ENCODE assay signal across 8 mouse cellular contexts in genomic region chr1:136135046-136135445, GRCm38 (mm10). TPM values are rescaled to one million over a fixed set of nuclear protein-coding genes. Genes with fewer than 3 reads are reported as not detected.
DNase-seq lines count a peak whose midpoint lies in the region; ATAC-seq lines count a peak whose summit lies in the region.

No protein-coding gene starts in this region.

- WGBS in forebrain, embryonic 10.5 days, result 56% methylated on average over 1 of the region's 1 CpGs
- WGBS in forebrain, embryonic 11.5 days, result 38% methylated on average over 1 of the region's 1 CpGs
- WGBS in hindbrain, embryonic 14.5 days, result 64% methylated on average over 1 of the region's 1 CpGs
- 0% methylated on average over 1 of the region's 1 CpGs for WGBS in macrophage (ENCODE audit: missing documents)
- WGBS in stomach, embryonic 15.5 days, result 37% methylated on average over 1 of the region's 1 CpGs

- H3K9me3 ChIP-seq in forebrain, embryonic 10.5 days, result no peaks in the 10 kb centered on the region
- no peaks in the 10 kb centered on the region for H3K9me3 ChIP-seq in forebrain, embryonic 11.5 days (ENCODE audit: control insufficient read depth, low read length)
- H3K9me3 ChIP-seq in hindbrain, embryonic 14.5 days (ENCODE audit: control insufficient read depth, low read length), result no peaks in the 10 kb centered on the region
- no peaks in the 10 kb centered on the region for H3K9me3 ChIP-seq in stomach, embryonic 15.5 days

- ATAC-seq in forebrain, embryonic 11.5 days (replicated peaks; ENCODE audit: low FRiP score), result no peak
- no peak for ATAC-seq in hindbrain, embryonic 14.5 days (ENCODE audit: low FRiP score)
- ATAC-seq in stomach, embryonic 15.5 days (ENCODE audit: insufficient read depth, low FRiP score, low read depth), result no peak

- H3K27ac ChIP-seq in forebrain, embryonic 10.5 days, result 0 out of 2 replicates have a peak overlapping the region, but pooled peaks have one; percentile 35
- no peak overlapping the region for H3K27ac ChIP-seq in forebrain, embryonic 11.5 days (ENCODE audit: low read depth, low read length)
- no peak overlapping the region for H3K27ac ChIP-seq in hindbrain, embryonic 14.5 days
- H3K27ac ChIP-seq in macrophage, result peak overlapping the region; percentile 93
- H3K27ac ChIP-seq in stomach, embryonic 15.5 days, result 0 out of 2 replicates have a peak overlapping the region, but pooled peaks have one; percentile 51

- DNase-seq in forebrain, embryonic 10.5 days (ENCODE audit: extremely low spot score, low spot score), result no peak
- DNase-seq in forebrain, embryonic 11.5 days (ENCODE audit: low spot score), result no peak
- peak; percentile 90 for DNase-seq in T-cell, adult 2 months (ENCODE audit: low spot score)
- DNase-seq in hindbrain, embryonic 14.5 days (ENCODE audit: low spot score), result no peak
- DNase-seq in testis, postnatal 10 days (ENCODE audit: low spot score), result no peak
- no peak for DNase-seq in embryo, embryonic 10.5 days (ENCODE audit: low spot score)

- H3K9ac ChIP-seq in forebrain, embryonic 11.5 days (ENCODE audit: low read length), result no peak overlapping the region
- H3K9ac ChIP-seq in hindbrain, embryonic 14.5 days, result no peak overlapping the region
- H3K9ac ChIP-seq in stomach, embryonic 15.5 days, result no peak overlapping the region

- H3K79me2 ChIP-seq in macrophage (ENCODE audit: inconsistent target), result peaks cover 62% of the 10 kb centered on the region

- H3K4me1 ChIP-seq in forebrain, embryonic 10.5 days, result peaks cover 99% of the 10 kb centered on the region
- peaks cover 34% of the 10 kb centered on the region for H3K4me1 ChIP-seq in forebrain, embryonic 11.5 days (replicated peaks; ENCODE audit: control insufficient read depth, insufficient read depth, low read length)
- H3K4me1 ChIP-seq in hindbrain, embryonic 14.5 days (replicated peaks; ENCODE audit: control insufficient read depth, insufficient read depth, low read length), result peaks cover 68% of the 10 kb centered on the region
- peaks cover 89% of the 10 kb centered on the region for H3K4me1 ChIP-seq in stomach, embryonic 15.5 days

- H3K4me2 ChIP-seq in forebrain, embryonic 11.5 days (ENCODE audit: low read depth, low read length, severe bottlenecking), result no peak overlapping the region
- H3K4me2 ChIP-seq in hindbrain, embryonic 14.5 days (replicated peaks), result peak overlapping the region; percentile 76
- H3K4me2 ChIP-seq in stomach, embryonic 15.5 days, result peak overlapping the region; percentile 4; the same call in 1 of the 2 replicates

- H3K4me3 ChIP-seq in forebrain, embryonic 10.5 days, result no peak overlapping the region
- H3K4me3 ChIP-seq in forebrain, embryonic 11.5 days (ENCODE audit: low read depth, low read length), result no peak overlapping the region
- no peak overlapping the region for H3K4me3 ChIP-seq in hindbrain, embryonic 14.5 days (replicated peaks; ENCODE audit: low read length)
- H3K4me3 ChIP-seq in macrophage (ENCODE audit: inconsistent target), result no peak overlapping the region
- no peak overlapping the region for H3K4me3 ChIP-seq in stomach, embryonic 15.5 days (replicated peaks)

- H3K36me3 ChIP-seq in forebrain, embryonic 10.5 days (replicated peaks), result no peaks in the 10 kb centered on the region
- H3K36me3 ChIP-seq in forebrain, embryonic 11.5 days (ENCODE audit: control insufficient read depth, insufficient read depth, low read length), result no peaks in the 10 kb centered on the region
- no peaks in the 10 kb centered on the region for H3K36me3 ChIP-seq in hindbrain, embryonic 14.5 days (replicated peaks; ENCODE audit: control insufficient read depth, insufficient read depth)
- no peaks in the 10 kb centered on the region for H3K36me3 ChIP-seq in macrophage (ENCODE audit: inconsistent target)
- no peaks in the 10 kb centered on the region for H3K36me3 ChIP-seq in stomach, embryonic 15.5 days

- H3K27me3 ChIP-seq in forebrain, embryonic 10.5 days (ENCODE audit: poor library complexity, severe bottlenecking), result peaks cover 72% of the 10 kb centered on the region
- H3K27me3 ChIP-seq in forebrain, embryonic 11.5 days (ENCODE audit: control insufficient read depth, insufficient read depth, low read length), result peaks cover 2% of the 10 kb centered on the region
- no peaks in the 10 kb centered on the region for H3K27me3 ChIP-seq in hindbrain, embryonic 14.5 days (ENCODE audit: control insufficient read depth, insufficient read depth, low read length)
- H3K27me3 ChIP-seq in stomach, embryonic 15.5 days (replicated peaks), result no peaks in the 10 kb centered on the region

RNA-seq across cellular contexts. Expression of gene Kif21b, which starts 3.9 kb away (rescaled TPM):
- 5.8 and 8.8 TPM in 2 replicates for polyA plus RNA-seq in forebrain, embryonic 10.5 days (2016; fragmentation: Nextera tagmentation; extraction: Ambion mirVana)
- polyA plus RNA-seq in forebrain, embryonic 11.5 days (2014; fragmentation: Nextera tagmentation; extraction: Ambion mirVana), result 16.4 and 19.1 TPM in 2 replicates
- polyA plus RNA-seq in hindbrain, embryonic 14.5 days (2014; fragmentation: Nextera tagmentation; extraction: Ambion mirVana), result 49.4 and 51.7 TPM in 2 replicates
- 10 to 100 TPM in 24 of 26 experiments, 1 to 10 TPM in 2; 8.5 to 75.3 (median 34.6) TPM for total RNA-seq in macrophage (2018; cell fraction: chromatin; rRNA removed)
- 10 to 100 TPM in 11 of 26 experiments, 1 to 10 TPM in 15; 4.7 to 14.3 (median 9.2) TPM for total RNA-seq in macrophage (2018; cell fraction: cytosol; rRNA removed)
- 10 to 100 TPM in 22 of 26 experiments, 1 to 10 TPM in 4; 7.2 to 42.0 (median 17.1) TPM for total RNA-seq in macrophage (2018; cell fraction: nucleus; rRNA removed)
- 7.3 to 9.8 TPM (median 9.5 TPM) in 3 replicates for polyA plus RNA-seq in macrophage (2018)
- 3.3 and 3.8 TPM in 2 replicates for polyA plus RNA-seq in stomach, embryonic 15.5 days (2015; fragmentation: Nextera tagmentation; extraction: Ambion mirVana)

Comparison
In these comparisons a context has a peak if more than half of its experiments do, and no peak if none do; other contexts are left out.
1. H3K27ac ChIP-seq: peak in forebrain, embryonic 10.5 days (single experiment), macrophage (single experiment) and stomach, embryonic 15.5 days (single experiment); none in forebrain, embryonic 11.5 days (single experiment) and hindbrain, embryonic 14.5 days (single experiment).